Mouse (Mus musculus) lung, adult 2 months (tissue): ENCODE data around the gene Neb.

Source experiments
- CTCF ChIP-seq: fragments of 200-500 bp; IDR thresholded peaks from 2 replicates; pipeline ENCODE4 v1.5.1; 2011; ENCODE audit warnings: mild to moderate bottlenecking, low read length, control low read depth; ENCODE audit not compliant: insufficient read depth
- POLR2A ChIP-seq: fragments of 200-500 bp; IDR thresholded peaks from 2 replicates; pipeline ENCODE4 v1.6.1; 2011; ENCODE audit warnings: low read depth, mild to moderate bottlenecking, control low read depth, low read length, borderline replicate concordance; ENCODE audit errors: extremely low read depth

GRCm38 (mm10) chr2:52245091-52245490 lies 133.2 kb downstream of the Neb start:
- TF ChIP-seq CTCF (no peak), POLR2A (no peak)
